In genomic region chr5:122706917-122707275, GRCm38 (mm10) we compare ENCODE assay signal across 8 mouse cellular contexts. TPM values are rescaled to one million over a fixed set of nuclear protein-coding genes. Genes with fewer than 3 reads are reported as not detected.
DNase-seq lines count a peak whose midpoint lies in the region; ATAC-seq and TF ChIP-seq lines count a peak whose summit lies in the region.

No protein-coding gene starts in this region.

- peak overlapping the region; percentile 80 for H3K27ac ChIP-seq in heart, adult 2 months
- H3K27ac ChIP-seq in testis, adult 2 months (ENCODE audit: control insufficient read depth, insufficient read depth, low read depth, low read length) = peak overlapping the region; percentile 41
- H3K27ac ChIP-seq in limb, embryonic 15.5 days = peak overlapping the region; percentile 85
- H3K27ac ChIP-seq in stomach, embryonic 16.5 days (ENCODE audit: low read length) = peak overlapping the region; percentile 76

- H3K27me3 ChIP-seq in heart, adult 2 months (ENCODE audit: control insufficient read depth, insufficient read depth, low read length) = no peaks in the 10 kb centered on the region
- no peaks in the 10 kb centered on the region for H3K27me3 ChIP-seq in testis, adult 2 months (ENCODE audit: control insufficient read depth, insufficient read depth, low read length)
- no peaks in the 10 kb centered on the region for H3K27me3 ChIP-seq in limb, embryonic 15.5 days
- H3K27me3 ChIP-seq in stomach, embryonic 16.5 days (ENCODE audit: control insufficient read depth, insufficient read depth, low read length) = no peaks in the 10 kb centered on the region

- H3K79me2 ChIP-seq in heart, adult 2 months (replicated peaks; ENCODE audit: control insufficient read depth, insufficient read depth, low read length) = no peaks in the 10 kb centered on the region

- 33% methylated on average over 5 of the region's 5 CpGs for WGBS in heart, adult 2 months
- 36% methylated on average over 5 of the region's 5 CpGs for WGBS in limb, embryonic 15.5 days
- 49% methylated on average over 5 of the region's 5 CpGs for WGBS in stomach, embryonic 16.5 days

- TF ChIP-seq CTCF in heart, adult 2 months (IDR thresholded peaks at IDR 0.05) = no peak
- no peak for TF ChIP-seq CTCF in testis, adult 2 months (IDR thresholded peaks at IDR 0.05; ENCODE audit: control insufficient read depth, insufficient read depth, insufficient replicate concordance, low read depth, low read length)

- H3K4me1 ChIP-seq in heart, adult 2 months (ENCODE audit: control insufficient read depth, insufficient read depth, low read length) = peaks cover 4% of the 10 kb centered on the region
- peaks cover 7% of the 10 kb centered on the region for H3K4me1 ChIP-seq in testis, adult 2 months (ENCODE audit: control insufficient read depth, insufficient read depth, low read length)
- H3K4me1 ChIP-seq in limb, embryonic 15.5 days = peaks cover 14% of the 10 kb centered on the region
- peaks cover 3% of the 10 kb centered on the region; the same call in 1 of the 2 replicates for H3K4me1 ChIP-seq in stomach, embryonic 16.5 days (ENCODE audit: control insufficient read depth, insufficient read depth, low read length)

- no peak for TF ChIP-seq EP300 in heart, adult 2 months (IDR thresholded peaks at IDR 0.05; ENCODE audit: insufficient read depth, low read depth, low read length)

- no peak for ATAC-seq in limb, embryonic 15.5 days (ENCODE audit: insufficient number of reproducible peaks, low FRiP score, low TSS enrichment, low read depth)
- peak; percentile 6; the same call in 1 of the 2 replicates for ATAC-seq in stomach, embryonic 16.5 days (ENCODE audit: insufficient read depth, low FRiP score)
- ATAC-seq in cerebellum, adult (ENCODE audit: insufficient number of reproducible peaks, low FRiP score, low TSS enrichment) = no peak

- peak overlapping the region; percentile 76 for H3K4me2 ChIP-seq in limb, embryonic 15.5 days
- H3K4me2 ChIP-seq in stomach, embryonic 16.5 days (ENCODE audit: low read depth, low read length) = peak overlapping the region; percentile 65

- peak overlapping the region; percentile 68 for H3K4me3 ChIP-seq in heart, adult 2 months
- H3K4me3 ChIP-seq in testis, adult 2 months (ENCODE audit: control insufficient read depth, low read depth, low read length) = peak overlapping the region; percentile 91
- peak overlapping the region; percentile 67 for H3K4me3 ChIP-seq in limb, embryonic 15.5 days
- peak overlapping the region; percentile 57 for H3K4me3 ChIP-seq in stomach, embryonic 16.5 days (replicated peaks; ENCODE audit: low read length)

- no peak for DNase-seq in heart, adult 2 months
- DNase-seq in heart, postnatal 4 days = no peak
- DNase-seq in testis, postnatal 10 days (ENCODE audit: low spot score) = no peak
- no peak for DNase-seq in adrenal gland, postnatal 4 days (ENCODE audit: low spot score in 2 of 2)

- H3K36me3 ChIP-seq in heart, adult 2 months (ENCODE audit: control insufficient read depth, insufficient read depth, low read length) = 0 out of 2 replicates have a peak, but pooled peaks cover 2% of the 10 kb centered on the region
- no peaks in the 10 kb centered on the region for H3K36me3 ChIP-seq in testis, adult 2 months (ENCODE audit: control insufficient read depth, insufficient read depth, low read length)
- H3K36me3 ChIP-seq in limb, embryonic 15.5 days = no peaks in the 10 kb centered on the region
- H3K36me3 ChIP-seq in stomach, embryonic 16.5 days (ENCODE audit: control insufficient read depth, insufficient read depth, low read length) = no peaks in the 10 kb centered on the region

- H3K9ac ChIP-seq in heart, adult 2 months (ENCODE audit: low read depth, low read length) = peak overlapping the region; percentile 87
- peak overlapping the region; percentile 41 for H3K9ac ChIP-seq in limb, embryonic 15.5 days
- H3K9ac ChIP-seq in stomach, embryonic 16.5 days (ENCODE audit: low read length) = peak overlapping the region; percentile 74

- intact Hi-C loops in heart, adult 2 months (cut with DNase I) = no loop called here

- TF ChIP-seq POLR2A in heart, adult 2 months (IDR thresholded peaks at IDR 0.05; ENCODE audit: insufficient read depth, low read depth, low read length) = no peak
- TF ChIP-seq POLR2A in testis, adult 2 months (IDR thresholded peaks at IDR 0.05; ENCODE audit: control insufficient read depth, low read depth, low read length) = no peak

- no peaks in the 10 kb centered on the region for H3K9me3 ChIP-seq in limb, embryonic 15.5 days
- H3K9me3 ChIP-seq in stomach, embryonic 16.5 days (replicated peaks; ENCODE audit: control insufficient read depth, low read length) = no peaks in the 10 kb centered on the region

RNA-seq across cellular contexts. Expression of gene P2rx4, which starts 0.4 kb away (rescaled TPM):
- 10 to 100 TPM; 17.4 to 19.0 TPM for total RNA-seq in heart, adult 2 months (2021)
- polyA plus RNA-seq in heart, adult 2 months (2012; rRNA removed) = 28.9 and 35.0 TPM in 2 replicates
- total RNA-seq in heart, postnatal 4 days (2021) = 10 to 100 TPM; 17.9 to 19.0 TPM
- 7.8 and 9.0 TPM in 2 replicates for polyA plus RNA-seq in testis, adult 2 months (2012; rRNA removed)
- 23.1 and 27.8 TPM in 2 replicates for polyA plus RNA-seq in limb, embryonic 15.5 days (2015; fragmentation: Nextera tagmentation; extraction: Ambion mirVana)
- polyA plus RNA-seq in stomach, embryonic 16.5 days (2015; fragmentation: Nextera tagmentation; extraction: Ambion mirVana) = 33.3 and 33.4 TPM in 2 replicates
- 10 to 100 TPM; 32.9 to 44.8 TPM for total RNA-seq in adrenal gland, postnatal 4 days (2021)
